Mouse (Mus musculus) common myeloid progenitor, adult 5-6 weeks (primary cell): ENCODE measurements around the gene Xndc1. TPM values are rescaled to one million over a fixed set of nuclear protein-coding genes. Genes with fewer than 3 reads are reported as not detected.

Experiments used
- ATAC-seq: replicated peaks from 2 replicates; pipeline ENCODE4 v1.8.0; 2016; ENCODE audit warnings: low read depth, mild to moderate bottlenecking, moderate TSS enrichment, inconsistent platforms; ENCODE audit not compliant: poor library complexity, severe bottlenecking
- total RNA-seq: library from RNA; stranded (forward); fragments of 200-1000, 187-1606 nt; gene quantifications from 2 replicates; pipeline ENCODE4 v1.2.3, GENCODE M21; 2017

Xndc1 gene
- total RNA-seq, 1 experiment from 2014 or later = 43.1 TPM

DNA sequence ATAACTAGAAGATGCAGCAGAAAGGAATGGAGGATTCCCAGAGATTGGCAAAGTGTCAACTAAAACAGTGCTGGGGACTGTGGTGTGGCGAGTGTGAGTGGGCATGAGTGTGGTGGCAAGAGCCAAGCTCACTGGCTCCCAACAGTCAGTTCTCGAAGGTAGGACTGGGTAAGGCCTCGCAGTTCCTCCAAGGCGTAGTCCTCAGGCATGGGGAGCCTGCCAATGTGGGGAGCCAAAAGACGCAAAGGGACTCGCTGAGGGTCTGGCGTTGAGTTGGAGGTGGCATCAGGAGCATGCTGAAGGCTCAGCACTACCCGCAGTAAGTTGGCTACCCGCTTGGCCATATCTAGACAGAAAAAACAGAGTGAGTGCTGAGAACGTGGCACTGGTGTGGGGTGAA, 55.0 kb downstream of the Xndc1 start:
- ATAC-seq = no peak

DNA sequence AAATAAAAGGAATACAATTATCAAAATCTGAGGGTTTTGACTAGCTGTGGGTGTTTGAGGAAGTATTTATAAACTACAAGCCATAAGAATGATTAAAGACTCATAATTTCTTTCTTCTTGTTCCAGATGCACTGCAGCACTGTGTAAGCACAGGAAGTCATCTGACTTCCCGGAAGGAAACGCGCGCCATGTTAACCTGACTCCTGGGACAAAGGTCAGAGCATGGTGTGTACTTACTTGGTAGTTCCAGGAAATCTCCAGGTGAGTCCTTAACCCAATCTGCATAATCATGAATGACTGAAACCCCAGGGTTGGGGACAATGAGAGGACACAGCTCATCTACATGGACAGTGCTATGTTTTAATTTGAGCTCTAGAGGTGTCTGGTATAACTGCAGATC, 67.1 kb downstream of the Xndc1 start:
- ATAC-seq = no peak

Other genes starting within 250 kb of the Xndc1 start
- gene Phox2a, start 247.2 kb upstream of the Xndc1 start, total RNA-seq = not detected in 2 replicates
- gene Inppl1, start 227.3 kb upstream of the Xndc1 start, total RNA-seq = 1.0 and 1.8 TPM in 2 replicates
- gene Folr2, start 208.3 kb upstream of the Xndc1 start, total RNA-seq = not detected in 2 replicates
- gene Anapc15, start 201.8 kb upstream of the Xndc1 start, total RNA-seq = 62.0 and 107 TPM in 2 replicates
- gene Folr1, start 194.7 kb upstream of the Xndc1 start, total RNA-seq = not detected in 2 replicates
- 66.9 and 67.0 TPM in 2 replicates for gene Lamtor1, start 159.6 kb upstream of the Xndc1 start, total RNA-seq
- gene Tomt, start 159.2 kb upstream of the Xndc1 start, total RNA-seq = 0.19 and 0.91 TPM in 2 replicates
- 1.7 and 3.9 TPM in 2 replicates for gene Lrrc51, start 131.6 kb upstream of the Xndc1 start, total RNA-seq
- 251 and 297 TPM in 2 replicates for gene Numa1, start 131.4 kb upstream of the Xndc1 start, total RNA-seq
- 1.9 and 3.5 TPM in 2 replicates for gene Il18bp, start 46.8 kb upstream of the Xndc1 start, total RNA-seq
- 6.6 and 13.2 TPM in 2 replicates for gene Rnf121, start within 50 bp of the Xndc1 start, total RNA-seq
- gene Xntrpc, start 202 bp downstream of the Xndc1 start, total RNA-seq = 0.68 and 0.69 TPM in 2 replicates
- gene Trpc2, start 17.6 kb downstream of the Xndc1 start, total RNA-seq = 0.69 and 1.3 TPM in 2 replicates
- 0.15 TPM in 1 of 2 replicates, not detected in the other for gene Art1, start 36.2 kb downstream of the Xndc1 start, total RNA-seq
- gene Art5, start 44.0 kb downstream of the Xndc1 start, total RNA-seq = 0.14 TPM in 1 of 2 replicates, not detected in the other
- 0.50 TPM in 1 of 2 replicates, not detected in the other for gene Chrna10, start 51.3 kb downstream of the Xndc1 start, total RNA-seq
- gene Nup98, start 144.7 kb downstream of the Xndc1 start, total RNA-seq = 54.7 and 60.9 TPM in 2 replicates
- gene Pgap2, start 144.7 kb downstream of the Xndc1 start, total RNA-seq = 23.1 and 30.9 TPM in 2 replicates
- gene Rhog, start 190.5 kb downstream of the Xndc1 start, total RNA-seq = 40.9 and 43.0 TPM in 2 replicates
- gene Stim1, start 202.3 kb downstream of the Xndc1 start, total RNA-seq = 20.5 and 41.0 TPM in 2 replicates